22 mouse cellular contexts compared by ENCODE assay signal in genomic region chr4:155288586-155288985, GRCm38 (mm10). TPM values are rescaled to one million over a fixed set of nuclear protein-coding genes. Genes with fewer than 3 reads are reported as not detected.
A peak's percentile ranks its signal among the peaks of the same experiment; 100 is the strongest.
DNase-seq lines count a peak whose midpoint lies in the region; ATAC-seq and TF ChIP-seq lines count a peak whose summit lies in the region.
"Had no signal": no experiment of that assay in that cellular context is flagged by ENCODE, and none has a peak within 500 bp of the region (broad histone marks: within the 10 kb centered on the region; RNA-seq: fewer than 3 reads in every experiment).

No protein-coding gene starts in this region.

- H3K9me3 ChIP-seq in forebrain, postnatal 0 days (ENCODE audit: low read length) = no peaks in the 10 kb centered on the region
- H3K9me3 ChIP-seq in forebrain, embryonic 15.5 days = no peaks in the 10 kb centered on the region
- H3K9me3 ChIP-seq in liver, embryonic 11.5 days (ENCODE audit: control insufficient read depth, low read length) = no peaks in the 10 kb centered on the region
- no peaks in the 10 kb centered on the region for H3K9me3 ChIP-seq in CH12.LX (replicated peaks; ENCODE audit: low read length)
- H3K9me3 ChIP-seq in embryonic facial prominence, embryonic 10.5 days = no peaks in the 10 kb centered on the region
- H3K9me3 ChIP-seq in hindbrain, embryonic 10.5 days = no peaks in the 10 kb centered on the region
- no peaks in the 10 kb centered on the region for H3K9me3 ChIP-seq in hindbrain, embryonic 13.5 days
- H3K9me3 ChIP-seq: embryonic facial prominence, embryonic 12.5 days; hindbrain, embryonic 12.5 days; liver, embryonic 12.5 days; lung, embryonic 15.5 days; midbrain, embryonic 13.5 days had no signal

- H3K4me2 ChIP-seq in forebrain, postnatal 0 days (ENCODE audit: low read depth) = no peak overlapping the region
- H3K4me2 ChIP-seq in forebrain, embryonic 15.5 days (replicated peaks) = no peak overlapping the region
- H3K4me2 ChIP-seq in liver, embryonic 11.5 days = no peak overlapping the region
- no peak overlapping the region for H3K4me2 ChIP-seq in CH12.LX (ENCODE audit: insufficient read depth, low read depth, poor library complexity, severe bottlenecking)
- H3K4me2 ChIP-seq in hindbrain, embryonic 13.5 days = no peak overlapping the region
- H3K4me2 ChIP-seq: embryonic facial prominence, embryonic 12.5 days; heart, embryonic 11.5 days; hindbrain, embryonic 12.5 days; liver, embryonic 12.5 days; lung, embryonic 15.5 days; midbrain, embryonic 13.5 days had no signal

- in situ Hi-C loops in CH12.LX (cut with MboI; ENCODE audit: low pct_ligation_motif_present, low pct_unique_long_range_greater_than_20kb, low sequenced_read_pairs) = no loop called here

- WGBS in forebrain, postnatal 0 days = 74% methylated on average over 1 of the region's 1 CpGs
- 91% methylated on average over 1 of the region's 1 CpGs for WGBS in forebrain, embryonic 15.5 days
- WGBS in liver, adult 2 months = 83% methylated on average over 1 of the region's 1 CpGs
- WGBS in liver, embryonic 11.5 days = 70% methylated on average over 1 of the region's 1 CpGs
- WGBS in embryonic facial prominence, embryonic 10.5 days = 83% methylated on average over 1 of the region's 1 CpGs
- 68% methylated on average over 1 of the region's 1 CpGs for WGBS in hindbrain, embryonic 10.5 days
- WGBS in hindbrain, embryonic 13.5 days = 78% methylated on average over 1 of the region's 1 CpGs

- H3K4me3 ChIP-seq in forebrain, postnatal 0 days (ENCODE audit: low read depth, low read length) = no peak overlapping the region
- H3K4me3 ChIP-seq in forebrain, embryonic 15.5 days = no peak overlapping the region
- H3K4me3 ChIP-seq in liver, adult 2 months (ENCODE audit: insufficient read depth, low read depth, low read length) = no peak overlapping the region
- H3K4me3 ChIP-seq in liver, embryonic 11.5 days (ENCODE audit: low read depth, low read length) = no peak overlapping the region
- H3K4me3 ChIP-seq in CH12.LX (replicated peaks in 1 of 3; ENCODE audit: low read depth in 2 of 3, low read length in 2 of 3, poor library complexity in 1 of 3) = no peak overlapping the region
- H3K4me3 ChIP-seq in embryonic facial prominence, embryonic 10.5 days = no peak overlapping the region
- no peak overlapping the region for H3K4me3 ChIP-seq in hindbrain, embryonic 10.5 days
- H3K4me3 ChIP-seq in hindbrain, embryonic 13.5 days = no peak overlapping the region
- H3K4me3 ChIP-seq: embryonic facial prominence, embryonic 12.5 days; hindbrain, embryonic 12.5 days; liver, embryonic 12.5 days; lung, embryonic 15.5 days; midbrain, embryonic 13.5 days; myocyte had no signal

- no peak for DNase-seq in forebrain, postnatal 0 days
- DNase-seq in liver, adult 2 months (ENCODE audit: extremely low read depth, low read depth, low spot score) = no peak
- no peak for DNase-seq in liver, embryonic 11.5 days (ENCODE audit: low spot score)
- no peak for DNase-seq in CH12.LX (ENCODE audit: extremely low read depth)
- DNase-seq in embryonic facial prominence, embryonic 10.5 days (ENCODE audit: low spot score) = no peak
- DNase-seq in hindbrain, embryonic 10.5 days (ENCODE audit: low spot score) = no peak
- DNase-seq: cerebellum, postnatal 14 days; gastrocnemius, postnatal 36 days; heart, postnatal 10 days; left cerebral cortex, postnatal 4 days; thymus, adult 18-20 months; thymus, postnatal 4 days had no signal

- ATAC-seq in forebrain, postnatal 0 days = no peak
- ATAC-seq in forebrain, embryonic 15.5 days (replicated peaks) = no peak
- ATAC-seq in liver, embryonic 11.5 days (replicated peaks; ENCODE audit: low FRiP score) = no peak
- no peak for ATAC-seq in hindbrain, embryonic 13.5 days (ENCODE audit: low FRiP score)
- ATAC-seq: forebrain, embryonic 14.5 days; liver, embryonic 12.5 days; midbrain, embryonic 13.5 days had no signal

- H3K27me3 ChIP-seq in forebrain, postnatal 0 days (ENCODE audit: insufficient read depth, low read length) = no peaks in the 10 kb centered on the region
- H3K27me3 ChIP-seq in forebrain, embryonic 15.5 days = no peaks in the 10 kb centered on the region
- H3K27me3 ChIP-seq in liver, adult 2 months (ENCODE audit: control insufficient read depth, insufficient read depth, low read length) = no peaks in the 10 kb centered on the region
- no peaks in the 10 kb centered on the region for H3K27me3 ChIP-seq in liver, embryonic 11.5 days (replicated peaks; ENCODE audit: control insufficient read depth, insufficient read depth, low read length)
- peaks cover 33% of the 10 kb centered on the region for H3K27me3 ChIP-seq in CH12.LX (replicated peaks)
- H3K27me3 ChIP-seq in embryonic facial prominence, embryonic 10.5 days (replicated peaks; ENCODE audit: low read depth, poor library complexity, severe bottlenecking) = no peaks in the 10 kb centered on the region
- H3K27me3 ChIP-seq in hindbrain, embryonic 10.5 days (ENCODE audit: insufficient read depth, poor library complexity, severe bottlenecking) = no peaks in the 10 kb centered on the region
- H3K27me3 ChIP-seq in hindbrain, embryonic 13.5 days = no peaks in the 10 kb centered on the region
- H3K27me3 ChIP-seq: embryonic facial prominence, embryonic 12.5 days; hindbrain, embryonic 12.5 days; liver, embryonic 12.5 days; lung, embryonic 15.5 days; midbrain, embryonic 13.5 days had no signal

- TF ChIP-seq CTCF in forebrain, postnatal 0 days (IDR thresholded peaks at IDR 0.05; ENCODE audit: low read depth) = 0 out of 2 replicates have a peak, but pooled peaks have one; percentile 17
- peak; percentile 17; the same call in 1 of the 2 replicates for TF ChIP-seq CTCF in liver, adult 2 months (IDR thresholded peaks at IDR 0.05; ENCODE audit: low read depth, low read length)
- peak in 1 of 2 experiments; percentile 46; a peak in 2 of 4 replicates for TF ChIP-seq CTCF in CH12.LX (conservative IDR thresholded peaks at IDR 0.05 in 1 of 2, IDR thresholded peaks at IDR 0.05 in 1 of 2; ENCODE audit: low read depth in 2 of 2, low read length in 2 of 2)

- dilution Hi-C loops in CH12.LX (cut with MboI; ENCODE audit: extremely low pct_ligation_motif_present, extremely low pct_unique_long_range_greater_than_20kb, low sequenced_read_pairs) = no loop called here

- no peak for TF ChIP-seq POLR2A in liver, adult 2 months (IDR thresholded peaks at IDR 0.05; ENCODE audit: extremely low read depth, insufficient read depth, low read length)
- TF ChIP-seq POLR2A in CH12.LX (IDR thresholded peaks at IDR 0.05; ENCODE audit: low read depth, low read length) = no peak

- H3K9ac ChIP-seq in forebrain, postnatal 0 days = no peak overlapping the region
- no peak overlapping the region for H3K9ac ChIP-seq in forebrain, embryonic 15.5 days (replicated peaks)
- H3K9ac ChIP-seq in liver, adult 2 months (ENCODE audit: low read depth, low read length) = no peak overlapping the region
- no peak overlapping the region for H3K9ac ChIP-seq in liver, embryonic 11.5 days (ENCODE audit: low read depth, low read length)
- no peak overlapping the region for H3K9ac ChIP-seq in CH12.LX (ENCODE audit: insufficient read depth, low read depth)
- no peak overlapping the region; the same call in 1 of the 2 replicates for H3K9ac ChIP-seq in hindbrain, embryonic 13.5 days
- H3K9ac ChIP-seq: embryonic facial prominence, embryonic 12.5 days; hindbrain, embryonic 12.5 days; liver, embryonic 12.5 days; lung, embryonic 15.5 days; midbrain, embryonic 13.5 days had no signal

- H3K4me1 ChIP-seq in forebrain, postnatal 0 days (ENCODE audit: insufficient read depth) = peaks cover 4% of the 10 kb centered on the region
- peaks cover 4% of the 10 kb centered on the region for H3K4me1 ChIP-seq in forebrain, embryonic 15.5 days
- H3K4me1 ChIP-seq in liver, adult 2 months (ENCODE audit: control insufficient read depth, insufficient read depth, low read length) = no peaks in the 10 kb centered on the region
- H3K4me1 ChIP-seq in liver, embryonic 11.5 days (replicated peaks; ENCODE audit: control insufficient read depth, insufficient read depth, low read length) = no peaks in the 10 kb centered on the region
- H3K4me1 ChIP-seq in CH12.LX (ENCODE audit: control insufficient read depth in 1 of 2, insufficient read depth in 2 of 2) = peaks cover 0 to 7% of the 10 kb centered on the region in 2 experiments; a peak in 2 of 4 replicates
- H3K4me1 ChIP-seq in embryonic facial prominence, embryonic 10.5 days = peaks cover 26% of the 10 kb centered on the region
- H3K4me1 ChIP-seq in hindbrain, embryonic 10.5 days (replicated peaks) = peaks cover 15% of the 10 kb centered on the region
- H3K4me1 ChIP-seq in hindbrain, embryonic 13.5 days (replicated peaks) = no peaks in the 10 kb centered on the region; the same call in 1 of the 2 replicates
- H3K4me1 ChIP-seq: midbrain, embryonic 13.5 days had no signal

- no peak for TF ChIP-seq EP300 in CH12.LX (IDR thresholded peaks at IDR 0.05; ENCODE audit: low read length)

- TF ChIP-seq RAD21 in CH12.LX (IDR thresholded peaks at IDR 0.05; ENCODE audit: low read depth, low read length) = peak; percentile 19

- peaks cover 20% of the 10 kb centered on the region for H3K36me3 ChIP-seq in forebrain, postnatal 0 days (ENCODE audit: insufficient read depth)
- peaks cover 3% of the 10 kb centered on the region; the same call in 1 of the 2 replicates for H3K36me3 ChIP-seq in forebrain, embryonic 15.5 days
- no peaks in the 10 kb centered on the region for H3K36me3 ChIP-seq in liver, adult 2 months (ENCODE audit: control insufficient read depth, insufficient read depth, low read length)
- H3K36me3 ChIP-seq in liver, embryonic 11.5 days (ENCODE audit: control insufficient read depth, insufficient read depth, low read length) = no peaks in the 10 kb centered on the region
- no peaks in the 10 kb centered on the region for H3K36me3 ChIP-seq in CH12.LX (replicated peaks in 1 of 2; ENCODE audit: control insufficient read depth in 1 of 2, insufficient read depth in 1 of 2, low read length in 1 of 2)
- no peaks in the 10 kb centered on the region for H3K36me3 ChIP-seq in embryonic facial prominence, embryonic 10.5 days (replicated peaks)
- H3K36me3 ChIP-seq in hindbrain, embryonic 10.5 days = no peaks in the 10 kb centered on the region
- H3K36me3 ChIP-seq in hindbrain, embryonic 13.5 days = peaks cover 64% of the 10 kb centered on the region
- H3K36me3 ChIP-seq: embryonic facial prominence, embryonic 12.5 days; liver, embryonic 12.5 days; lung, embryonic 15.5 days had no signal

- H3K79me2 ChIP-seq in liver, adult 2 months (ENCODE audit: control insufficient read depth, insufficient read depth, low read length) = no peaks in the 10 kb centered on the region
- no peaks in the 10 kb centered on the region for H3K79me2 ChIP-seq in CH12.LX (replicated peaks; ENCODE audit: control insufficient read depth, extremely low read depth, insufficient read depth, poor library complexity, severe bottlenecking)

- peak overlapping the region; percentile 9; the same call in 1 of the 2 replicates for H3K27ac ChIP-seq in forebrain, postnatal 0 days (ENCODE audit: low read depth, low read length)
- no peak overlapping the region for H3K27ac ChIP-seq in forebrain, embryonic 15.5 days (replicated peaks)
- H3K27ac ChIP-seq in liver, adult 2 months (replicated peaks; ENCODE audit: insufficient read depth, low read depth, low read length) = no peak overlapping the region
- H3K27ac ChIP-seq in liver, embryonic 11.5 days (ENCODE audit: low read depth, low read length) = no peak overlapping the region
- H3K27ac ChIP-seq in CH12.LX (ENCODE audit: insufficient read depth, low read depth) = no peak overlapping the region
- H3K27ac ChIP-seq in embryonic facial prominence, embryonic 10.5 days (replicated peaks) = peak overlapping the region; percentile 26; the same call in 1 of the 2 replicates
- no peak overlapping the region for H3K27ac ChIP-seq in hindbrain, embryonic 10.5 days
- no peak overlapping the region for H3K27ac ChIP-seq in hindbrain, embryonic 13.5 days
- H3K27ac ChIP-seq: embryonic facial prominence, embryonic 12.5 days; hindbrain, embryonic 12.5 days; liver, embryonic 12.5 days; lung, embryonic 15.5 days; midbrain, embryonic 13.5 days had no signal

RNA-seq across cellular contexts. Expression of gene Faap20, which starts 39.0 kb away (rescaled TPM):
- total RNA-seq in forebrain, postnatal 0 days (2014; rRNA removed) = 48.7 and 51.8 TPM in 2 replicates
- polyA plus RNA-seq in forebrain, postnatal 0 days (2015; fragmentation: Nextera tagmentation; extraction: Ambion mirVana) = 59.9 and 60.7 TPM in 2 replicates
- polyA plus RNA-seq in forebrain, embryonic 15.5 days (2015; fragmentation: Nextera tagmentation; extraction: Ambion mirVana) = 88.2 and 89.3 TPM in 2 replicates
- 5.4 and 7.4 TPM in 2 replicates for total RNA-seq in liver, adult 2 months (2014; rRNA removed)
- 28.6 and 33.8 TPM in 2 replicates for polyA plus RNA-seq in liver, adult 2 months (2012; rRNA removed)
- polyA plus RNA-seq in liver, embryonic 11.5 days (2014; fragmentation: Nextera tagmentation; extraction: Ambion mirVana) = 50.1 and 55.0 TPM in 2 replicates
- total RNA-seq in CH12.LX (2012; rRNA removed) (42.1 and 45.0 TPM in 2 replicates), CH12.LX (2014; rRNA removed) (24.1 and 31.0 TPM in 2 replicates)
- polyA plus RNA-seq in CH12.LX (2012; ENCODE audit: insufficient read length, low read depth) = 35.7 and 36.4 TPM in 2 replicates
- polyA plus RNA-seq in embryonic facial prominence, embryonic 10.5 days (2016; fragmentation: Nextera tagmentation; extraction: Ambion mirVana) = 99.6 and 100 TPM in 2 replicates
- 115 and 118 TPM in 2 replicates for polyA plus RNA-seq in hindbrain, embryonic 10.5 days (2016; fragmentation: Nextera tagmentation; extraction: Ambion mirVana)
- 78.8 and 84.8 TPM in 2 replicates for polyA plus RNA-seq in hindbrain, embryonic 13.5 days (2015; fragmentation: Nextera tagmentation; extraction: Ambion mirVana)

Comparison
In these comparisons a context has a peak if more than half of its experiments do, and no peak if none do; other contexts are left out.
1. H3K27ac ChIP-seq: peak in forebrain, postnatal 0 days (single experiment) and embryonic facial prominence, embryonic 10.5 days (single experiment); none in forebrain, embryonic 15.5 days (single experiment), liver, adult 2 months (single experiment), liver, embryonic 11.5 days (single experiment), CH12.LX (single experiment), hindbrain, embryonic 10.5 days (single experiment) and hindbrain, embryonic 13.5 days (single experiment).